Mouse (Mus musculus): ENCODE results near the gene Gm42674.

The Gm42674 gene

GRCm38 (mm10) chr3:90601486-90602110, at the start of gene Gm42674:
TSS of gene Gm42674 (plus strand) at chr3:90601904.
- no peak for DNase-seq (ENCODE audit: low read depth, low spot score)

GRCm38 (mm10) chr3:90552231-90552630, 49.5 kb upstream of the Gm42674 start:
- DNase-seq (ENCODE audit: low read depth, low spot score), result no peak

- DNase-seq (ENCODE audit: low read depth, low spot score), result no peak
Measured at GRCm38 (mm10) chr3:90555954-90556353, 45.8 kb upstream of the Gm42674 start.

- DNase-seq (ENCODE audit: low read depth, low spot score), result no peak
Measured at GRCm38 (mm10) chr3:90560008-90560628, 41.6 kb upstream of the Gm42674 start, which contains the start of gene S100a3. TSS of gene S100a3 (plus strand) at chr3:90560578.

- DNase-seq (ENCODE audit: low read depth, low spot score), result no peak
Measured at GRCm38 (mm10) chr3:90574691-90575090, 27.0 kb upstream of the Gm42674 start.

- DNase-seq (ENCODE audit: low read depth, low spot score), result no peak
Measured at GRCm38 (mm10) chr3:90575320-90575719, 26.4 kb upstream of the Gm42674 start.

GRCm38 (mm10) chr3:90576351-90577001, 25.2 kb upstream of the Gm42674 start:
- no peak for DNase-seq (ENCODE audit: low read depth, low spot score)

- no peak for DNase-seq (ENCODE audit: low read depth, low spot score)
Measured at GRCm38 (mm10) chr3:90579433-90579832, 22.3 kb upstream of the Gm42674 start.

GRCm38 (mm10) chr3:90581141-90581540, 20.6 kb upstream of the Gm42674 start:
- DNase-seq (ENCODE audit: low read depth, low spot score), result no peak

GRCm38 (mm10) chr3:90582156-90582555, 19.5 kb upstream of the Gm42674 start:
- no peak for DNase-seq (ENCODE audit: low read depth, low spot score)

GRCm38 (mm10) chr3:90582556-90582955, 19.1 kb upstream of the Gm42674 start:
- no peak for DNase-seq (ENCODE audit: low read depth, low spot score)

- DNase-seq (ENCODE audit: low read depth, low spot score), result no peak
Measured at GRCm38 (mm10) chr3:90583893-90584292, 17.8 kb upstream of the Gm42674 start.

- peak; percentile 66 for DNase-seq (ENCODE audit: low read depth, low spot score)
Measured at GRCm38 (mm10) chr3:90585595-90585994, 16.1 kb upstream of the Gm42674 start.

GRCm38 (mm10) chr3:90586016-90586643, 15.6 kb upstream of the Gm42674 start:
- no peak for DNase-seq (ENCODE audit: low read depth, low spot score)

GRCm38 (mm10) chr3:90586906-90587305, 14.8 kb upstream of the Gm42674 start:
- DNase-seq (ENCODE audit: low read depth, low spot score), result no peak

- DNase-seq (ENCODE audit: low read depth, low spot score), result no peak
Measured at GRCm38 (mm10) chr3:90587361-90588101, 14.2 kb upstream of the Gm42674 start.

- no peak for DNase-seq (ENCODE audit: low read depth, low spot score)
Measured at GRCm38 (mm10) chr3:90589390-90589789, 12.3 kb upstream of the Gm42674 start.

GRCm38 (mm10) chr3:90589947-90590346, 11.8 kb upstream of the Gm42674 start, which contains the start of gene S100a2:
TSS of gene S100a2 (plus strand) at chr3:90590247.
- DNase-seq (ENCODE audit: low read depth, low spot score), result no peak

GRCm38 (mm10) chr3:90594466-90594865, 7.2 kb upstream of the Gm42674 start:
- DNase-seq (ENCODE audit: low read depth, low spot score), result no peak

- DNase-seq (ENCODE audit: low read depth, low spot score), result no peak
Measured at GRCm38 (mm10) chr3:90595556-90595955, 6.1 kb upstream of the Gm42674 start.

- no peak for DNase-seq (ENCODE audit: low read depth, low spot score)
Measured at GRCm38 (mm10) chr3:90596810-90597209, 4.9 kb upstream of the Gm42674 start.

- DNase-seq (ENCODE audit: low read depth, low spot score), result no peak
Measured at GRCm38 (mm10) chr3:90597736-90598135, 4.0 kb upstream of the Gm42674 start.

Data from embryo, embryonic 11.5 days (tissue).